Mouse (Mus musculus) limb, embryonic 11.5 days (tissue): ENCODE results near the gene Lmtk3. TPM values are rescaled to one million over a fixed set of nuclear protein-coding genes. Genes with fewer than 3 reads are reported as not detected.

Experiments used
- polyA plus RNA-seq: library from polyadenylated mRNA; unstranded; fragments of >200 nt; fragmentation: Nextera tagmentation; extraction: Ambion mirVana; gene quantifications from 2 replicates; pipeline ENCODE4 v1.2.1, GENCODE M21; 2014

Lmtk3 gene
- polyA plus RNA-seq, 1 experiment from 2014 or later = 3.6 TPM

Other genes starting within 250 kb of the Lmtk3 start
- gene Hsd17b14, start 228.8 kb upstream of the Lmtk3 start, polyA plus RNA-seq = 0.58 and 1.0 TPM in 2 replicates
- 50.7 and 54.2 TPM in 2 replicates for gene Bcat2, start 213.6 kb upstream of the Lmtk3 start, polyA plus RNA-seq
- gene Fgf21, start 168.2 kb upstream of the Lmtk3 start, polyA plus RNA-seq = not detected in 2 replicates
- 0.07 TPM in 1 of 2 replicates, not detected in the other for gene Fut1, start 166.4 kb upstream of the Lmtk3 start, polyA plus RNA-seq
- gene Izumo1, start 161.9 kb upstream of the Lmtk3 start, polyA plus RNA-seq = not detected in 2 replicates
- 5.8 and 6.4 TPM in 2 replicates for gene Rasip1, start 156.2 kb upstream of the Lmtk3 start, polyA plus RNA-seq
- gene Mamstr, start 143.8 kb upstream of the Lmtk3 start, polyA plus RNA-seq = 2.8 and 5.1 TPM in 2 replicates
- gene Fut2, start 117.3 kb upstream of the Lmtk3 start, polyA plus RNA-seq = 0.12 and 0.28 TPM in 2 replicates
- 0.24 and 0.44 TPM in 2 replicates for gene Ntn5, start 99.7 kb upstream of the Lmtk3 start, polyA plus RNA-seq
- gene Sec1, start 89.3 kb upstream of the Lmtk3 start, polyA plus RNA-seq = 0.11 and 0.37 TPM in 2 replicates
- gene Car11, start 83.9 kb upstream of the Lmtk3 start, polyA plus RNA-seq = 5.1 and 5.5 TPM in 2 replicates
- gene Dbp, start 78.7 kb upstream of the Lmtk3 start, polyA plus RNA-seq = 4.2 and 4.9 TPM in 2 replicates
- 1,181 and 1,244 TPM in 2 replicates for gene Rpl18, start 68.3 kb upstream of the Lmtk3 start, polyA plus RNA-seq
- 28.4 and 28.5 TPM in 2 replicates for gene Sphk2, start 65.7 kb upstream of the Lmtk3 start, polyA plus RNA-seq
- gene Fam83e, start 62.5 kb upstream of the Lmtk3 start, polyA plus RNA-seq = 0.65 and 0.82 TPM in 2 replicates
- not detected in 2 replicates for gene Spaca4, start 57.9 kb upstream of the Lmtk3 start, polyA plus RNA-seq
- 0.77 and 3.2 TPM in 2 replicates for gene Sult2b1, start 931 bp downstream of the Lmtk3 start, polyA plus RNA-seq
- 176 TPM in 2 replicates for gene Cyth2, start 30.8 kb downstream of the Lmtk3 start, polyA plus RNA-seq
- gene Kcnj14, start 41.0 kb downstream of the Lmtk3 start, polyA plus RNA-seq = 1.4 and 1.5 TPM in 2 replicates
- gene Grwd1, start 47.2 kb downstream of the Lmtk3 start, polyA plus RNA-seq = 90.6 and 94.3 TPM in 2 replicates
- gene Kdelr1, start 89.0 kb downstream of the Lmtk3 start, polyA plus RNA-seq = 72.7 and 97.1 TPM in 2 replicates
- gene Grin2d, start 94.6 kb downstream of the Lmtk3 start, polyA plus RNA-seq = 0.07 TPM in 1 of 2 replicates, not detected in the other
- 1.0 and 1.8 TPM in 2 replicates for gene Syngr4, start 113.0 kb downstream of the Lmtk3 start, polyA plus RNA-seq
- 3.6 and 4.3 TPM in 2 replicates for gene Tmem143, start 113.2 kb downstream of the Lmtk3 start, polyA plus RNA-seq
- gene Emp3, start 137.7 kb downstream of the Lmtk3 start, polyA plus RNA-seq = 30.3 and 35.9 TPM in 2 replicates
- gene Ccdc114, start 140.3 kb downstream of the Lmtk3 start, polyA plus RNA-seq = 3.8 and 4.7 TPM in 2 replicates
- gene Abcc6, start 246.6 kb downstream of the Lmtk3 start, polyA plus RNA-seq = 0.15 and 0.21 TPM in 2 replicates
- 11.9 and 13.2 TPM in 2 replicates for gene Nomo1, start 250.0 kb downstream of the Lmtk3 start, polyA plus RNA-seq